Mouse (Mus musculus) bone marrow macrophage, adult 2 months (primary cell): Measurements from ENCODE around the gene Mta3. TPM values are rescaled to one million over a fixed set of nuclear protein-coding genes. Genes with fewer than 3 reads are reported as not detected.

Source experiments
- H3K27ac ChIP-seq: 2 replicates; pipeline ENCODE4 v1.5.1; 2012; ENCODE audit warnings: low read depth, low read length; ENCODE audit not compliant: insufficient read depth
- H3K4me1 ChIP-seq: 2 replicates; pipeline ENCODE4 v1.6.1; 2012; ENCODE audit warnings: low read length; ENCODE audit not compliant: control insufficient read depth, insufficient read depth
- H3K4me3 ChIP-seq: 2 replicates; pipeline ENCODE4 v1.5.1; 2012; ENCODE audit warnings: mild to moderate bottlenecking, low read length, moderate library complexity; ENCODE audit not compliant: insufficient read depth
- CTCF ChIP-seq: IDR thresholded peaks from 2 replicates; pipeline ENCODE4 v1.5.1; 2012; ENCODE audit warnings: low read depth, mild to moderate bottlenecking, low read length, moderate library complexity
- POLR2A ChIP-seq: IDR thresholded peaks from 2 replicates; pipeline ENCODE4 v1.6.1; 2012; ENCODE audit warnings: mild to moderate bottlenecking, low read depth, low read length, borderline replicate concordance
- polyA plus RNA-seq: library from polyadenylated mRNA; stranded (reverse); fragments of >200 nt; gene quantifications from 2 replicates; pipeline ENCODE4 v1.2.4, GENCODE M21; 2012; ENCODE audit not compliant: missing spikeins, insufficient read depth, insufficient read length

Mta3 gene
- polyA plus RNA-seq, 1 experiment: 57.5 TPM

GRCm38 (mm10) chr17:83803987-83804386 is 98.0 kb downstream of the Mta3 start:
- no peak overlapping the region for H3K27ac ChIP-seq
- no peak for TF ChIP-seq POLR2A
- TF ChIP-seq CTCF: no peak
- H3K4me3 ChIP-seq: no peak overlapping the region
- H3K4me1 ChIP-seq: no peaks in the 10 kb centered on the region

- TF ChIP-seq CTCF (no peak), POLR2A (no peak)
- Histone ChIP-seq H3K4me1 (no peaks in the 10 kb centered on the region), H3K27ac (no peak overlapping the region), H3K4me3 (no peak overlapping the region)
Measured at GRCm38 (mm10) chr17:83805078-83805477, 99.1 kb downstream of the Mta3 start.

- Histone ChIP-seq H3K4me3 (no peak overlapping the region), H3K4me1 (peaks cover 3% of the 10 kb centered on the region), H3K27ac (no peak overlapping the region)
- no peak for TF ChIP-seq CTCF
- TF ChIP-seq POLR2A: no peak
Measured at GRCm38 (mm10) chr17:83807345-83807744, 101.4 kb downstream of the Mta3 start.

- Histone ChIP-seq H3K27ac (no peak overlapping the region), H3K4me1 (peaks cover 8% of the 10 kb centered on the region), H3K4me3 (no peak overlapping the region)
- peak; percentile 81 for TF ChIP-seq CTCF
- TF ChIP-seq POLR2A: no peak
Measured at GRCm38 (mm10) chr17:83807778-83808398, 101.9 kb downstream of the Mta3 start.

GRCm38 (mm10) chr17:83808476-83809098 is 102.6 kb downstream of the Mta3 start:
- Histone ChIP-seq H3K4me3 (no peak overlapping the region), H3K27ac (no peak overlapping the region), H3K4me1 (peaks cover 8% of the 10 kb centered on the region)
- TF ChIP-seq CTCF: no peak
- no peak for TF ChIP-seq POLR2A

GRCm38 (mm10) chr17:83809197-83809829 is 103.3 kb downstream of the Mta3 start:
- H3K27ac ChIP-seq: no peak overlapping the region
- TF ChIP-seq CTCF: no peak
- no peak for TF ChIP-seq POLR2A
- no peak overlapping the region for H3K4me3 ChIP-seq
- peaks cover 8% of the 10 kb centered on the region for H3K4me1 ChIP-seq

- TF ChIP-seq POLR2A (no peak), CTCF (no peak)
Measured at GRCm38 (mm10) chr17:83810285-83810684, 104.3 kb downstream of the Mta3 start.

GRCm38 (mm10) chr17:83812200-83812944 is 106.4 kb downstream of the Mta3 start:
- no peak overlapping the region for H3K4me3 ChIP-seq
- H3K4me1 ChIP-seq: peaks cover 8% of the 10 kb centered on the region
- no peak overlapping the region for H3K27ac ChIP-seq
- TF ChIP-seq CTCF: no peak
- TF ChIP-seq POLR2A: no peak

More at GRCm38 (mm10) chr17:83810285-83810684, 104.3 kb downstream of the Mta3 start:
- no peak overlapping the region for H3K4me3 ChIP-seq
- H3K4me1 ChIP-seq: peaks cover 8% of the 10 kb centered on the region
- H3K27ac ChIP-seq: no peak overlapping the region

GRCm38 (mm10) chr17:83813050-83813449 is 107.1 kb downstream of the Mta3 start:
- Histone ChIP-seq H3K4me1 (peaks cover 8% of the 10 kb centered on the region), H3K4me3 (no peak overlapping the region), H3K27ac (no peak overlapping the region)
- no peak for TF ChIP-seq CTCF
- no peak for TF ChIP-seq POLR2A
